Mouse (Mus musculus): ENCODE data around the gene Fig4. TPM values are rescaled to one million over a fixed set of nuclear protein-coding genes. Genes with fewer than 3 reads are reported as not detected.

Gene Fig4
- polyA plus RNA-seq, 1 experiment from 2014 or later = 48.1 TPM

DNA sequence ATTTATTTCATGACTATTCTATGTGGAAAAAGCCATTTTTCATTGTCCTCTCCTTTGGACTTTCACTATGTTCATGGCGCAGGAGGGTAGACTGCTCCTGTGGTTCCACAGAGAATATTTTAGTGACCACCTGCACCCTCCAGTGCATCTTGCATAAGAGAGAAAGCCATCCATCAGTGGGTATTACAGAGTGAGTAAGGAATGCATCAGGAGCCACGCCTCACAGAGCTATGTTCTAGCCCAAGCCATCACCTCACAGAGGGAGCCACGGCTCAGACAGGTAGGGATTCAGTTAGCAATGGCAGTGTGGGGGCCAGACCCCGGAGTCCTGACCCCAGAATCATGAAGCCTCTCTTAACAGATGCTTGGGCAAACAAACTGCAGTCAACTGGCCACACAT lies 93.5 kb downstream of the Fig4 start:
- 70% methylated on average over 4 of the region's 4 CpGs for WGBS
- no peaks in the 10 kb centered on the region for H3K27me3 ChIP-seq (replicated peaks)
- no peaks in the 10 kb centered on the region for H3K36me3 ChIP-seq
- H3K4me3 ChIP-seq = no peak overlapping the region
- no peak overlapping the region for H3K4me2 ChIP-seq
- H3K9me3 ChIP-seq (replicated peaks) = no peaks in the 10 kb centered on the region
- peaks cover 5% of the 10 kb centered on the region for H3K4me1 ChIP-seq (replicated peaks)
- no peak overlapping the region for H3K9ac ChIP-seq
- 0 out of 2 replicates have a peak, but pooled peaks have one; percentile 51 for ATAC-seq (ENCODE audit: insufficient number of reproducible peaks, low FRiP score)
- peak overlapping the region; percentile 18; the same call in 1 of the 2 replicates for H3K27ac ChIP-seq (ENCODE audit: poor library complexity, severe bottlenecking)

DNA sequence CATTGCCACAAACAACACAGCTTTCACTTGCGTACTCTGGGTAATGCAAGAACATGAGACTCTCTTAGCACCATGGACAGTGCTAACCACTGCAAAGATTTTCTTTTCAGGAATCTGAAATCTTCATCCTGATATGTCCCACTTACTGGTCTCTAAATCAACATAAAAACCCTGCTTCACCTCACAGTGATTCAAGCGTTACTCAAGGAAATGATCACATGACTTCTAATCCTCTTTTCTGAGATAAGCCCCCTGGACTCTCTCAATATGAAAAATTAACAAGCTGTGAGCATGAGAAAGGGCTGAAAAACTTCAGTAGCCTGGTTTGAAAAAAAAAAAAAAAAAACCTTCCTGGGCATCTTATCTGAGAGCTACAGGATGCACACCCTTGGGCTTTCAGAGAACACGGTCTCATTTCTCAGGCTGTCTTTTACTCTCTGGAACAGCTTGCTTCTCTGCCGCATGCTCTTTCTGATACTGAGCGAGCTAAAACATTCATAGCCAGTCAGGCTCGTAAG lies 94.1 kb downstream of the Fig4 start:
- peak; percentile 78 for ATAC-seq (ENCODE audit: insufficient number of reproducible peaks, low FRiP score)
- H3K27me3 ChIP-seq (replicated peaks) = no peaks in the 10 kb centered on the region
- WGBS = 44% methylated on average over 6 of the region's 6 CpGs
- H3K4me1 ChIP-seq (replicated peaks) = peaks cover 10% of the 10 kb centered on the region
- no peak overlapping the region for H3K27ac ChIP-seq (ENCODE audit: poor library complexity, severe bottlenecking)
- no peaks in the 10 kb centered on the region for H3K9me3 ChIP-seq (replicated peaks)
- no peak overlapping the region for H3K4me3 ChIP-seq
- no peak overlapping the region for H3K9ac ChIP-seq
- H3K4me2 ChIP-seq = no peak overlapping the region
- no peaks in the 10 kb centered on the region for H3K36me3 ChIP-seq

DNA sequence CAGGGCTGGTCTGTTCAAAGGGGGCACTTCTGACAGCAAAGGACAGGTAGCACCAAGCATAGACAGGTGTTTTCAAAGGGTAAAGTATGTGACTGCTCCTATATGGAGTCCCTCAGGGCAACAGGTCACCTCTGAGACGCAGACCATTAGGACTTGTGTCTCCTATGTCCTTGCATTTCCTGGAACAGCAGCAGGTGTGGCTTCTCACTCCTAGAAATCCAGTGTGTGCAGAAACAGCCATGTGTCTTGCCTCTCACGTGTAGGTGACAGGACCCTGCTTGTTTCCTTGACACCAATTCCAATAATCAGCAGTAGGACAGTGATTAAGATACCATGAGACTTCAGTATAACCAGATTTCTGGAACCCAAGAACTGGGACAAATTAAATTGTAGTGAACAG lies 97.4 kb downstream of the Fig4 start:
- Histone ChIP-seq H3K9me3 (replicated peaks) (no peaks in the 10 kb centered on the region), H3K27me3 (replicated peaks) (no peaks in the 10 kb centered on the region), H3K27ac (ENCODE audit: poor library complexity, severe bottlenecking) (peak overlapping the region; percentile 58; the same call in 1 of the 2 replicates), H3K9ac (no peak overlapping the region), H3K36me3 (no peaks in the 10 kb centered on the region), H3K4me1 (replicated peaks) (peaks cover 10% of the 10 kb centered on the region), H3K4me2 (no peak overlapping the region), H3K4me3 (no peak overlapping the region)
- ATAC-seq (ENCODE audit: insufficient number of reproducible peaks, low FRiP score) = no peak
- WGBS = 68% methylated on average over 2 of the region's 2 CpGs

DNA sequence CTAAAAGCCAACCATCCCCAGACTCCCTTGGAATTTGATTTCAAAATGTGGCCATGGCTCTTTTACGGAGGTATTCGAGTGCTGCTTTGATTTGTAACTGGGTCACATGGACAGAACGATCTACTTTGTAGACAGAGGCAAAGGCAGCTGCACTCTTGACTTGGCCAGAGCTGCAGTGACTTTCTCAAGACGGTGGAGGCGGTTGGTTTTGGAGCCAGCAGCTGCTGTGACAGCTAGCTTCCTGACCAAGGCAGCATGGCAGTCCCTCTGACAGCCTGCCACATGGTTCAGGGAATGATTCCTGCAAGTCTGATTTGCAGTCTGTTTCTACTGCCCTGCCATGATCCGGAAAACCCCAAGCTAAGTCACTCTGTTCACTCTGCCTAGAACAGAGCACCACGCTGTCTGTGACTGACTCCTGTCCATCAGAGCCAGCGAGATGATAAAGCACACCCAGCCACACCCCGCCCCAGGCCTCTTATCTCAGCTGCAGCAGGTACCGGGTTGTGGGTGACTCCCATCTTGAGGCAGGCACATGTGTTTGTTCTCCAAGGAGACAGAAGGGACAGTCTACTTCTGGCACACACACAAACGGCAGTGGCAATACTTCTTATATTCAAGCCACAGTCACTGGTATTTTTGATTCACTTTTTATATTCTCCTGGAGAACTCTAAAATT lies 98.3 kb downstream of the Fig4 start:
- 36% methylated on average over 11 of the region's 11 CpGs for WGBS
- peak overlapping the region; percentile 6 for H3K27ac ChIP-seq (ENCODE audit: poor library complexity, severe bottlenecking)
- no peaks in the 10 kb centered on the region for H3K27me3 ChIP-seq (replicated peaks)
- H3K36me3 ChIP-seq = no peaks in the 10 kb centered on the region
- no peak overlapping the region for H3K9ac ChIP-seq
- peak; percentile 95 for ATAC-seq (ENCODE audit: insufficient number of reproducible peaks, low FRiP score)
- no peak overlapping the region for H3K4me2 ChIP-seq
- no peak overlapping the region for H3K4me3 ChIP-seq
- peaks cover 10% of the 10 kb centered on the region for H3K4me1 ChIP-seq (replicated peaks)
- no peaks in the 10 kb centered on the region for H3K9me3 ChIP-seq (replicated peaks)

DNA sequence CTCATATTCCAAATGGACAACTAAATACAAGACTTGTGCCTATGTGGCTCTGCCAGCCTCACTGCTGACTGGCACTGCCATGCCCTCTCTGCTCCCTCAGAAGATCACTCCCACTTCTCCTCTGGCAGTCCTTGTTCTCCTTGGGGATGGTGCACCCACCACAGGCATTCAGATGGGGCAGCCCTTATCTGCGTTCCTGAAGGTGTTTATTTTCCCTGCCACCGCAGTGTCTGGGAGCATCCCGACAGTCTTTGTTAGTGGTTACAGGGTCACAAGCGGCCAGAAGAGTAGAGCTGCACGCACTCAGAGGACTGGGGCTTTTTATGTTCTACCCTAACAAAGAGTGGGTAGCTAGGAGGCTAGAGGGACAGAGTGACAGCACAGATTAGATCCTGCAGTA lies 98.9 kb downstream of the Fig4 start:
- Histone ChIP-seq H3K4me1 (replicated peaks) (peaks cover 10% of the 10 kb centered on the region), H3K36me3 (no peaks in the 10 kb centered on the region), H3K27ac (ENCODE audit: poor library complexity, severe bottlenecking) (peak overlapping the region; percentile 46; the same call in 1 of the 2 replicates), H3K27me3 (replicated peaks) (no peaks in the 10 kb centered on the region), H3K4me3 (no peak overlapping the region), H3K9ac (no peak overlapping the region), H3K9me3 (replicated peaks) (no peaks in the 10 kb centered on the region), H3K4me2 (no peak overlapping the region)
- ATAC-seq (ENCODE audit: insufficient number of reproducible peaks, low FRiP score) = no peak
- 24% methylated on average over 5 of the region's 5 CpGs for WGBS

DNA sequence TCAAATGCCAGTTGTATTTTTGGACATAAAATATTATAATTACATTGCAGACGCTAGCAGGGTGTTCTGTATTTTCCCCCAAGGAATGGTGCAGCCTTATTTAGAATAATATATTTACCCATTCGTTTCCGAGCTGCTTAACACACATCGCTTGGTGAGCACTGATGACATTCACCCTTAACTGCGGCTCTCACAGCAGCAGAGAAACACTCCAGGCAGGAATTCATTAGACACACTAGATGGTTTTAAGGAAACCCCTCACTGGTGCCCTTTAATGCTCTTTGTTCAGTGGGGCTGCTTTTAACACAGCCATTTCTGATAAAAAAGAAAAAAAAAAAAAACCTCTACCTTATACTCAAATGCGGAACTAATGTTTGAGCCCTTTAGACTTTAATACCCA lies 104.3 kb downstream of the Fig4 start:
- no peak for ATAC-seq (ENCODE audit: insufficient number of reproducible peaks, low FRiP score)
- WGBS = 88% methylated on average over 6 of the region's 6 CpGs
- H3K9ac ChIP-seq = no peak overlapping the region

DNA sequence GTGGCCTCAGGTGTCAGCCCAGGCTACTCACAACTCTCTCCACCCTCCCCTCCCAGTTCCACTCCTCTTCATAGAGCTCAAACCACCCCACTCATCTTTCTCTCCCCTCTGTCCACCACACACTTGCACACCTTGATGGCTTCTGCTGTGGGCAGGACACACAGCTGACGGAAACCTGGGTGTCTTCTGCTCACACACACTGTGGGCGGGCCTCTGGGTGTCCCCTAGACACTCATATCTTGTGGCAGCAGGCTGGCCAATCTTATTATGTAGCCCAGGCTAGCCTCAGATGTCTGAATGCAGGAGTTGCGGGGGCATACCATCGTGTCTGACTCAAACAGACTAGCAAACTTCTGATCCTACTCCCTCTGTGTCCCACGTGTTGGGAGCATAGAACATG lies 105.3 kb downstream of the Fig4 start:
- 86% methylated on average over 5 of the region's 5 CpGs for WGBS

More for the DNA sequence above, 104.3 kb downstream of the Fig4 start:
- Histone ChIP-seq H3K27ac (ENCODE audit: poor library complexity, severe bottlenecking) (no peak overlapping the region), H3K27me3 (replicated peaks) (no peaks in the 10 kb centered on the region), H3K9me3 (replicated peaks) (no peaks in the 10 kb centered on the region), H3K4me3 (no peak overlapping the region), H3K4me2 (no peak overlapping the region), H3K36me3 (no peaks in the 10 kb centered on the region), H3K4me1 (replicated peaks) (0 out of 2 replicates have a peak, but pooled peaks cover 3% of the 10 kb centered on the region)

DNA sequence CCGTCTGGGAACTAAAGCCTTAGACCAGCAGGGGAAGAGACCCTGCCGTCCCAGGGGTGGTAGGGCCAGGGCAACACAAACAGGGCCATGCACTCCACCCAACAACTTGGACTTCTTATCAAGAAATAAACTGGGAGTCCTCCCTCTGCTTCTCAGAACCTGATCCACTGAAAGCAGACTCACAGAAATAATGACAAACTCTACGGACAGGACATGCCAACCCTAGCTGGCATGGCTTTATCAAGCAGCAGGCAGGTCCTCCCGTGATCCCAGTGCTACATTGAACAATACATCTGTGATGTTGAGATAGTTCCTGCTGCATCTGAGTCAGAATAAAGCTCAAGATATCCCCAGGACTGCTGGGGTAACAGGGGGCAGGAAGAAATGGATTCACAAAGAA lies 106.8 kb downstream of the Fig4 start:
- Histone ChIP-seq H3K9me3 (replicated peaks) (no peaks in the 10 kb centered on the region), H3K4me1 (replicated peaks) (0 out of 2 replicates have a peak, but pooled peaks cover 3% of the 10 kb centered on the region), H3K4me3 (no peak overlapping the region), H3K36me3 (no peaks in the 10 kb centered on the region), H3K27ac (ENCODE audit: poor library complexity, severe bottlenecking) (no peak overlapping the region), H3K27me3 (replicated peaks) (no peaks in the 10 kb centered on the region), H3K4me2 (no peak overlapping the region), H3K9ac (no peak overlapping the region)
- WGBS = 75% methylated on average over 4 of the region's 4 CpGs
- 0 out of 2 replicates have a peak, but pooled peaks have one; percentile 6 for ATAC-seq (ENCODE audit: insufficient number of reproducible peaks, low FRiP score)

More for the DNA sequence above, 105.3 kb downstream of the Fig4 start:
- Histone ChIP-seq H3K4me1 (replicated peaks) (0 out of 2 replicates have a peak, but pooled peaks cover 3% of the 10 kb centered on the region), H3K9ac (no peak overlapping the region), H3K36me3 (no peaks in the 10 kb centered on the region), H3K27me3 (replicated peaks) (no peaks in the 10 kb centered on the region), H3K4me2 (no peak overlapping the region), H3K4me3 (no peak overlapping the region), H3K9me3 (replicated peaks) (no peaks in the 10 kb centered on the region), H3K27ac (ENCODE audit: poor library complexity, severe bottlenecking) (no peak overlapping the region)
- peak; percentile 22; the same call in 1 of the 2 replicates for ATAC-seq (ENCODE audit: insufficient number of reproducible peaks, low FRiP score)

DNA sequence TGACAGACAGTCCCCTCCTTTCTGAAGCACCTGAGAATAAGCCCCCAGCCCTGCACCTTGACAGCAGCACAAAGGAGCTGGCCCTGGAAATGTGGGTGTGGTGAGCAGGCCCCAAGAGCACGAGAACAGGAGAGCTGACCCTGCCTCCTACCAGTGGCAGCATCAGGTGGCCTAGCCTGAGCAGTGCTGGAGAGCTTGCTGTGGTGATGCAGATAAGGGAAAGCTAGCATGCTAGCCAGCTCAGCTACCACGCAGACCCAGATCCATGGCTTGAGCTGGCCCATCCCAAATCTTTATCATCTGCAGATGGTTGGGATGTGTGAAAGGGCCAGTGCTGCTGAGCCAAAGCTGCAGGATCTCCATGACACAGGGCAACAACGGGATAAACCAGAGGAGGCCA lies 113.7 kb downstream of the Fig4 start:
- Histone ChIP-seq H3K27me3 (replicated peaks) (no peaks in the 10 kb centered on the region), H3K4me1 (replicated peaks) (no peaks in the 10 kb centered on the region), H3K9ac (no peak overlapping the region), H3K4me2 (no peak overlapping the region), H3K27ac (ENCODE audit: poor library complexity, severe bottlenecking) (no peak overlapping the region), H3K36me3 (peaks cover 14% of the 10 kb centered on the region), H3K9me3 (replicated peaks) (no peaks in the 10 kb centered on the region), H3K4me3 (no peak overlapping the region)
- 61% methylated on average over 3 of the region's 3 CpGs for WGBS
- ATAC-seq (ENCODE audit: insufficient number of reproducible peaks, low FRiP score) = peak; percentile 79

DNA sequence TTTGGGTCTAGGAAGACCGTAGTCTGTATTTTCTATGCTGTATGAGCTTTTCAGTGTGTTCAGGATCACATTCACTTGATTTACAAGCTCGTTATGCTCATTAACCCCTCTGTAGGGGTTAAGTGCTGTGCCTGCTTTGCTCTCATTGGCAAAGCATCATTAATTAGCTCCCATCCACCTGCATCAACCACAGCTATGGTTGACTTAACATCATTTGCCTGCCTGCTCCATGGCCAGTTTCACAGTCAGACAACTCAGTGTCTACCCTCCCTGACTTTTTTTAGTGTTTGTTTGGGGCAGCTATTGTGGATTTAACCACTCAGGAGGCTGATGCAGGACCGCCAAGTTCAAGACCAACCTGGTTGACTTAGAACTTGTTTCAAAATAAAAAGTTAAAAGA lies 119.1 kb downstream of the Fig4 start:
- 81% methylated on average over 3 of the region's 3 CpGs for WGBS
- H3K27me3 ChIP-seq (replicated peaks) = no peaks in the 10 kb centered on the region; the same call in 1 of the 2 replicates
- peaks cover 14% of the 10 kb centered on the region for H3K36me3 ChIP-seq
- no peak overlapping the region for H3K4me2 ChIP-seq
- H3K4me3 ChIP-seq = no peak overlapping the region
- H3K9me3 ChIP-seq (replicated peaks) = no peaks in the 10 kb centered on the region
- H3K9ac ChIP-seq = no peak overlapping the region
- H3K4me1 ChIP-seq (replicated peaks) = no peaks in the 10 kb centered on the region
- no peak overlapping the region for H3K27ac ChIP-seq (ENCODE audit: poor library complexity, severe bottlenecking)
- no peak for ATAC-seq (ENCODE audit: insufficient number of reproducible peaks, low FRiP score)

DNA sequence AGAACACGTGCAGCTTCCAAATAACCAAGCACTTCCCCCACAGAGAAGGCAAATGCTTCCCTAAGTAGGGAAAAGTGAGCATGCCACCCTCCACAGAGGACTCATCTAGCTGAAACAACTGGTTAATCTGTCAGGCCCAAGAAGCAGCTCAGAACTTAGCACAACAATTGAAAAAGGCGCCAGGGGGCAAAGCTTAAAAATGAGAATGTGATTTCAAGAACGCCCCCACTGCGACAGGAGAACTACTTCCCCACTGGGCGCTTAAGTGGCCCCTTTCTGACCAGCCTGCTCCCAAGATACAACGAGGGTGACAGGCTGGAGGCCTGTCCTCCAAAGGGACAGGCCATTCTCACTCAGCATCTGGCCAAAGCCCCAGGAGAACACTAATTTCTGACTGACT lies 120.4 kb downstream of the Fig4 start:
- H3K4me3 ChIP-seq = no peak overlapping the region
- 22% methylated on average over 6 of the region's 6 CpGs for WGBS
- peaks cover 8% of the 10 kb centered on the region for H3K36me3 ChIP-seq
- no peaks in the 10 kb centered on the region for H3K9me3 ChIP-seq (replicated peaks)
- no peak overlapping the region for H3K4me2 ChIP-seq
- H3K9ac ChIP-seq = no peak overlapping the region
- H3K27ac ChIP-seq (ENCODE audit: poor library complexity, severe bottlenecking) = no peak overlapping the region
- no peaks in the 10 kb centered on the region for H3K4me1 ChIP-seq (replicated peaks)
- no peaks in the 10 kb centered on the region; the same call in 1 of the 2 replicates for H3K27me3 ChIP-seq (replicated peaks)
- ATAC-seq (ENCODE audit: insufficient number of reproducible peaks, low FRiP score) = no peak
